Mouse (Mus musculus) testis, adult 2 months (tissue): ENCODE data around the gene Sap30.

Experiments used
- CTCF ChIP-seq: fragments of 200-500 bp; IDR thresholded peaks from 2 replicates; pipeline ENCODE4 v1.5.1; 2012; ENCODE audit warnings: low read depth, mild to moderate bottlenecking, inconsistent platforms, low read length, moderate library complexity; ENCODE audit not compliant: control insufficient read depth, insufficient read depth, insufficient replicate concordance
- POLR2A ChIP-seq: fragments of 200-500 bp; IDR thresholded peaks from 2 replicates; pipeline ENCODE4 v1.6.1; 2012; ENCODE audit warnings: low read depth, mild to moderate bottlenecking, inconsistent platforms, low read length, moderate library complexity; ENCODE audit not compliant: control insufficient read depth

DNA sequence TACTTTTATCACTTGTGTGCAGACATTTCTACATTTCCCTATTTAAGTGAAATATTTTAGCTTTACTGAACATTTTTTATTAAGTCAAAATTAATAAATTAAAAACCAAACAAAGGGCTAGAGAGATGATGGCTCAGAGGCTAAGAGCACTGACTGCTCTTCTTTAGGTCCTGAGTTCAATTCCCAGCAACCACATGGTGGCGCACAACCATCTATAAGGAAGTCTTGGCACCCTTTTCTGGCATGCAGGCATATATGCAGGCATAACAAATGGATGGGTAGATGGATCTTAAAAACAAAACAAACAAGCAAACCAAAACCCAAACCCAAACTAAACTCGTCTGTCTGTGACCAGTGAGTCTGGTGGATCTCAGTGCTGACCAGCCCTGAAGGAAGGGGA is 44.6 kb upstream of the Sap30 start:
- TF ChIP-seq POLR2A = no peak
- TF ChIP-seq CTCF = no peak
